Mouse (Mus musculus): Measurements from ENCODE around the gene Scube2.

DNA sequence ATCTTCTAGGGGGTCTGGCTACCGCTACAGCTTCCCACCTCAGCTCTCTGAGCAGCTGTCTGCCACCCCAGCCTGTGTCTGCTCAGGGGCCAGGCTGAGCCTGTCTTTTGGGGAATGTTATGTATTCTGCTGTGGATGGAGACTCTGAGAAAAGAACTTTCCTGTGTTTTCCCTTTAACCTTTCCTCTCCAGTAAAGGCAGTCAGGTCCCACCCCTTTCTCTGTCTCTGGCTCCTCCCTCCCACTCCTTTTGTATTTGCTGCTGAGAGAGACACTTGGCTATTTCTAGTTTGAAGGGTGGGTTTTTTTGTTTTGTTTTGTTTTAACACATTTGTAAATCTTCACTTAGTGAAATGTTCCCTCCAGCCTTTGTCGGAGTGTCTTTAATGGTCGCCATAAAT is 1.2 kb upstream of the Scube2 start:
- no peak for TF ChIP-seq POLR2A (IDR thresholded peaks at IDR 0.05; ENCODE audit: insufficient read length, low read depth)
- TF ChIP-seq CEBPB (IDR thresholded peaks at IDR 0.05; ENCODE audit: insufficient read depth, poor library complexity, severe bottlenecking): no peak
- no peak for TF ChIP-seq USF1 (IDR thresholded peaks at IDR 0.05; ENCODE audit: low read depth)
- no peak for TF ChIP-seq REST (IDR thresholded peaks at IDR 0.05; ENCODE audit: insufficient read depth, insufficient read length)
- no peak for TF ChIP-seq TCF12 (IDR thresholded peaks at IDR 0.05; ENCODE audit: insufficient read depth, poor library complexity, severe bottlenecking)
- no peak for TF ChIP-seq MAX (IDR thresholded peaks at IDR 0.05; ENCODE audit: low read depth)
- no peak for TF ChIP-seq MYOG (IDR thresholded peaks at IDR 0.05; ENCODE audit: control insufficient read depth in 1 of 3, insufficient read depth in 1 of 3, insufficient read length in 2 of 3, low read depth in 2 of 3)
- TF ChIP-seq SRF (IDR thresholded peaks at IDR 0.05; ENCODE audit: control insufficient read depth, insufficient read length, low read depth): no peak
